Mouse (Mus musculus): ENCODE measurements around the gene Dab1. TPM values are rescaled to one million over a fixed set of nuclear protein-coding genes. Genes with fewer than 3 reads are reported as not detected.
A peak's percentile ranks its signal among the peaks of the same experiment; 100 is the strongest.

Gene Dab1
- polyA plus RNA-seq, 1 experiment from 2014 or later = 106 TPM

DNA sequence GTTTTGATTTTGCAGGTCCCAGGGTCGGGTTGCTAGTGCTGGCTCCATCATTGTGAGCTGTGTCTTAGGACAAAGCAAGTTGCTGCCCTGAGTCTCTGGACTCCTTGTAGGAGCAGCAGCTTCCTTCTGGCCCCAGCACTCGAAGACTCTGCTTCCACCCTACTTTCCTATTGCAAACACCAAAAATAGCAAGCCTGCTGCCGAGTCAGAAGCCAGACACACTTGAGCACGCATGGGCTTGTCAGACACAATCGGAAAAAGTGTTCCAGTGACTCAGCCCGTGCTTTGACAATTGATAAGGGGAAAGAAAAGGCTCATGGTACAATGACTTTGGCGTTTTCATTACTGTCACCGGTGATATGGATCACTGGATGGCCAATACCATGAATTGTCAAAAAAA is 1110.0 kb downstream of the Dab1 start:
- ATAC-seq (no peak), DNase-seq (ENCODE audit: low spot score) (no peak)
- H3K36me3 ChIP-seq (ENCODE audit: control insufficient read depth, insufficient read depth, low read length) = peaks cover 9% of the 10 kb centered on the region; the same call in 1 of the 2 replicates
- H3K27me3 ChIP-seq (replicated peaks; ENCODE audit: control insufficient read depth, insufficient read depth, low read length) = no peaks in the 10 kb centered on the region
- H3K9ac ChIP-seq (ENCODE audit: low read length) = no peak overlapping the region
- no peak overlapping the region for H3K27ac ChIP-seq (ENCODE audit: low read depth, low read length)
- no peak overlapping the region for H3K4me3 ChIP-seq (ENCODE audit: low read depth, low read length)
- WGBS = 84% methylated on average over 8 of the region's 8 CpGs
- H3K9me3 ChIP-seq (replicated peaks; ENCODE audit: control insufficient read depth, low read length) = no peaks in the 10 kb centered on the region
- no peak overlapping the region for H3K4me2 ChIP-seq (ENCODE audit: low read length)
- H3K4me1 ChIP-seq (ENCODE audit: control insufficient read depth, insufficient read depth, low read length) = peaks cover 3% of the 10 kb centered on the region

DNA sequence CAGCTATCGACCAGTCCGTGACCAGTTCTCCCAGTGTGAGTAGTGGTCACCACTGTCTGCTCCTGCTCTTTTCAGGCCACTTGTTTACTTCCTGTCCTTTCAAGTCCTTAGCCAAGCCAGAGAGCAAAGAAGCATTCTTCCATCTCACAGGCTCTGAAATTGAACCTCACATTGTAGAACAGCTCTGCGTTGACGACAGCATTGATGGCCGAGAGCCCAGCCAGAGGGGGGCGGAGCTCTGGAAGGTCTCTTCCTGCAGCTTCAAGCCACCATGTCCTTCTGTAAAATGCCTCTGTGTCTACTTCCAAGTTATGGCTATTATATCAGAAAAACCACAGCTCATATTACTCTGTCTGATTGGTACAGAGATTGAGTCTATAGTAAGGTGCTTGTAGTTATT is 1127.3 kb downstream of the Dab1 start:
- no peak for ATAC-seq
- H3K9me3 ChIP-seq (replicated peaks; ENCODE audit: control insufficient read depth, low read length) = no peaks in the 10 kb centered on the region

DNA sequence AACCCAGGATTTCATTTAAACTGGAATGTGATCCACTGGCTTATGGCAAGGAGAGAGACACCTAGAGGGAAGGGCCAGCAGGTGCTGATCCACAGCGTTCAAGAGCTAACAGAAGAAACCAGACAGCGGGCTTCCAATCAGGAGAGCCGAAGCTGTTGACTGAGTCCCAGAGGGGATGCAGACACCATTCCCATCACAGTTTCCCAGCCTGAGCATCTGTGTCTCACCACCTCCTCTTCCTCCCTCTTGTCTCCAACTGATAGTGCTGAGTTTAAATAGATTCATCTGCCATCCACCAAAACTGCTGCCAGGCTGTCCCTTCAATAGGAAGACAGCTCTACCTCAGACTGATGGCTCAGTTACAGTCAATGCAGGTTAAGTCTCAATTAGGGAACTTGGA is 1134.9 kb downstream of the Dab1 start:
- no peaks in the 10 kb centered on the region for H3K9me3 ChIP-seq (replicated peaks; ENCODE audit: control insufficient read depth, low read length)
- no peaks in the 10 kb centered on the region for H3K36me3 ChIP-seq (ENCODE audit: control insufficient read depth, insufficient read depth, low read length)
- WGBS = 69% methylated on average over 3 of the region's 3 CpGs
- H3K27ac ChIP-seq (ENCODE audit: low read depth, low read length) = no peak overlapping the region
- H3K4me2 ChIP-seq (ENCODE audit: low read length) = no peak overlapping the region
- ATAC-seq (no peak), DNase-seq (ENCODE audit: low spot score) (no peak)
- H3K9ac ChIP-seq (ENCODE audit: low read length) = no peak overlapping the region
- no peaks in the 10 kb centered on the region for H3K4me1 ChIP-seq (ENCODE audit: control insufficient read depth, insufficient read depth, low read length)
- no peak overlapping the region for H3K4me3 ChIP-seq (ENCODE audit: low read depth, low read length)
- no peaks in the 10 kb centered on the region for H3K27me3 ChIP-seq (replicated peaks; ENCODE audit: control insufficient read depth, insufficient read depth, low read length)

More for the DNA sequence above, 1127.3 kb downstream of the Dab1 start:
- no peak overlapping the region for H3K9ac ChIP-seq (ENCODE audit: low read length)
- H3K27me3 ChIP-seq (replicated peaks; ENCODE audit: control insufficient read depth, insufficient read depth, low read length) = no peaks in the 10 kb centered on the region
- no peak overlapping the region for H3K27ac ChIP-seq (ENCODE audit: low read depth, low read length)
- H3K36me3 ChIP-seq (ENCODE audit: control insufficient read depth, insufficient read depth, low read length) = no peaks in the 10 kb centered on the region
- 0 out of 2 replicates have a peak, but pooled peaks cover 2% of the 10 kb centered on the region for H3K4me1 ChIP-seq (ENCODE audit: control insufficient read depth, insufficient read depth, low read length)
- DNase-seq (ENCODE audit: low spot score) = peak; percentile 32
- H3K4me2 ChIP-seq (ENCODE audit: low read length) = no peak overlapping the region
- WGBS = 52% methylated on average over 6 of the region's 6 CpGs
- H3K4me3 ChIP-seq (ENCODE audit: low read depth, low read length) = no peak overlapping the region

DNA sequence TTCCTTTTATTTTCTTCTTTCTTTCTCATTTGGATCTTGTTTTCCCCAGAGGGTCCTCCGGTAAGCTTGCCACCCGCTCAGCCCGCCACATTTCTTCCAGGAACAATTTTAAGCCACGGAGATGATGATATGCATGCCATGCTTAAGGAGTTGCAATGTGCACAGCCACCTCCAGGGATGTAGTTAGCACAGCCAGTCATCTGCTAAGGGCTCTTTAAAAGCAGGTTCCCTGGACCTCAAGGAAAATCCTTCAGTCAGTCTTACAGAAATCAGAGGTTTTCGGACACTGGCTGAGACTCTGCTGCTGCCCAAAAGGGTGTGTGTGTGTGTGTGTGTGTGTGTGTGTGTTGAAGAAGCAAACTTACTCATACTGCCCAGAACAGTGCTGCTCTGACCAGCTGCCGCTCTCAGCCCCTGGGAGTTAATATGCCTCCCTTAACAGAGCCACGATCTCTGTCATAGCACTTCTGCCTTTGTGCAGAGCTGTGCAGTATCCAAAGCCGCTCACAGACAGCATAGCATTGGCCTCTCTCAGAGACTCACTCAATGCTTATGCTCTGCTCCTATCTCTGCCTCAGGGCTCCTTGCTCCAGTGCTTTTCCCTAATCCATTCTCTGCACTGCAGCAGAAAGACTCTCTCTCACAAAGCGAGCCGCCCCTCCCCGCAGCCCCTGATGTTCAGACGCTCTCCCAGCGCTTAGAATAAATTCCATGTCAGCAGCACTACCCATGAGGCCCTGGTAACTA is 1141.9 kb downstream of the Dab1 start:
- H3K27ac ChIP-seq (ENCODE audit: low read depth, low read length) = no peak overlapping the region
- peak; percentile 65; the same call in 1 of the 2 replicates for ATAC-seq
- H3K9me3 ChIP-seq (replicated peaks; ENCODE audit: control insufficient read depth, low read length) = no peaks in the 10 kb centered on the region
- peak; percentile 44 for DNase-seq (ENCODE audit: low spot score)
- no peak overlapping the region for H3K4me3 ChIP-seq (ENCODE audit: low read depth, low read length)
- H3K27me3 ChIP-seq (replicated peaks; ENCODE audit: control insufficient read depth, insufficient read depth, low read length) = no peaks in the 10 kb centered on the region
- no peaks in the 10 kb centered on the region for H3K4me1 ChIP-seq (ENCODE audit: control insufficient read depth, insufficient read depth, low read length)
- H3K9ac ChIP-seq (ENCODE audit: low read length) = peak overlapping the region; percentile 2; the same call in 1 of the 2 replicates
- no peak overlapping the region for H3K4me2 ChIP-seq (ENCODE audit: low read length)
- no peaks in the 10 kb centered on the region for H3K36me3 ChIP-seq (ENCODE audit: control insufficient read depth, insufficient read depth, low read length)
- 45% methylated on average over 13 of the region's 13 CpGs for WGBS

DNA sequence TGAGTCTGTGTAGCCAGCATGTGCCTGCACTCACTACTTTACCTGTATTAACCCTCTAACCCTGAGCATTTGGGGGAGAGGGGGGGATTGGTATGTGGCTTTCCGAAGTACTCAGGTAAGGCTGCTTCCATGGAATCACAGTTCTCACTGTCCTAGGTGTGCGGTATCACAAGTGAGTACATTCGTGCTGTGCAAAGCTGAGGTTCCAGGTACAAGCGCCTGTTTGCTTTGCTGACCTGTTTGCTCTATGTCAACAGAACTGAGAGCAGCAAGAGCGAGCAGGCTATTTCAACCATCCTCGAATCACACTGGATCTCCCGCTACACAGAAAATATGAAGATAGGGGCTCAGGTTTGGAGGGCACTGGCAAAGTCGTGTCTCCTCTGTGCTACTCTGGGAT is 1146.9 kb downstream of the Dab1 start, which contains the start of gene C8b:
TSS of gene C8b (plus strand) at position 253 of the 400 bp plus-strand sequence.
- no peak within 1 kb of the TSS for H3K9ac ChIP-seq (ENCODE audit: low read length)
- WGBS = 97% methylated on average over 8 of the region's 8 CpGs
- no peak for DNase-seq (ENCODE audit: low spot score)
- H3K4me2 ChIP-seq (ENCODE audit: low read length) = no peak within 1 kb of the TSS
- H3K27ac ChIP-seq (ENCODE audit: low read depth, low read length) = no peak within 1 kb of the TSS
- no peak within 1 kb of the TSS for H3K4me3 ChIP-seq (ENCODE audit: low read depth, low read length)
- H3K4me1 ChIP-seq (ENCODE audit: control insufficient read depth, insufficient read depth, low read length) = peaks cover 15% of the 10 kb centered on the region
- no peaks in the 10 kb centered on the region for H3K9me3 ChIP-seq (replicated peaks; ENCODE audit: control insufficient read depth, low read length)
- H3K36me3 ChIP-seq (ENCODE audit: control insufficient read depth, insufficient read depth, low read length) = no peaks in the 10 kb centered on the region
- H3K27me3 ChIP-seq (replicated peaks; ENCODE audit: control insufficient read depth, insufficient read depth, low read length) = no peaks in the 10 kb centered on the region
- ATAC-seq = no peak

DNA sequence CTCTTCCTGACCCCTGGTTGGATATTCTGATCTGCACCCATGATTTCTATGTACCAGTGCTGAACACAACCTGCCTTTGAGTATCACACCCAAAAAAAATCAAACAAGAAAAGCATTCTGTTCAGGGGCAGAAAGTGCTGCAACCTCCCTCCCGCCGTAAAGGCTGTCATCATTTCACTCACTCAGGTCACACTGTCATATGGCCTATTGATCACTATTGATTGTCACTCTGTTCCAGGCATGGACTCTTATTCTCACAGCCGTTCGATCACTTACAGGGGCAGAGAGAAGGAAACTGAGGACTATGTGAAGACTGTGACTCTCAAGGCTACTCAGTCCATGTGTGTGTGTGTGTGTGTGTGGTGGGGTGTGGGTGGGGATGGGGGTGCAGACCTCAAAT is 1149.0 kb downstream of the Dab1 start:
- Histone ChIP-seq H3K27ac (ENCODE audit: low read depth, low read length) (no peak overlapping the region), H3K4me2 (ENCODE audit: low read length) (no peak overlapping the region), H3K36me3 (ENCODE audit: control insufficient read depth, insufficient read depth, low read length) (no peaks in the 10 kb centered on the region), H3K4me3 (ENCODE audit: low read depth, low read length) (no peak overlapping the region), H3K9me3 (replicated peaks; ENCODE audit: control insufficient read depth, low read length) (no peaks in the 10 kb centered on the region), H3K4me1 (ENCODE audit: control insufficient read depth, insufficient read depth, low read length) (peaks cover 15% of the 10 kb centered on the region), H3K9ac (ENCODE audit: low read length) (no peak overlapping the region), H3K27me3 (replicated peaks; ENCODE audit: control insufficient read depth, insufficient read depth, low read length) (no peaks in the 10 kb centered on the region)
- ATAC-seq (no peak), DNase-seq (ENCODE audit: low spot score) (no peak)
- WGBS = 86% methylated on average over 4 of the region's 4 CpGs

DNA sequence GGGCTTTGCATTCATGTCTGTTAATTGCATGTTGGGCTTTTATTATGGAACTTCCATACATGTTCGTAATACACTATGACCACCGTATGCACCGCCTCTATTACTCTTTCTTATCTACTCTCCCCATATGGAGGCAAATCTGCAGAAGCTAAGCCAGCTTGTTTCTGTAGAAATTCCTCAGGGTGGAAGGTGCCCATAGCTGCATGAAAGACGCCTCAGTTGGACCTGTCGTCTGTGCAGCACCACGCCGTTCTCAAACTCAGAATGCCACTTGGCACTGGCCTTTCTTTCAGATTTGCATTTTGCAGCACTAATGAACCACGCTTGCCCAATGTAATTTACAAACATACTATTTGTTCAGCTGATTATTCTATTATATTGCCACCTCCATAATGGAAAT is 1150.4 kb downstream of the Dab1 start:
- peak; percentile 52; the same call in 1 of the 2 replicates for ATAC-seq
- no peaks in the 10 kb centered on the region for H3K36me3 ChIP-seq (ENCODE audit: control insufficient read depth, insufficient read depth, low read length)
- no peak overlapping the region for H3K4me2 ChIP-seq (ENCODE audit: low read length)
- H3K9me3 ChIP-seq (replicated peaks; ENCODE audit: control insufficient read depth, low read length) = no peaks in the 10 kb centered on the region
- H3K4me3 ChIP-seq (ENCODE audit: low read depth, low read length) = no peak overlapping the region
- no peak overlapping the region for H3K27ac ChIP-seq (ENCODE audit: low read depth, low read length)
- DNase-seq (ENCODE audit: low spot score) = peak; percentile 49
- no peak overlapping the region for H3K9ac ChIP-seq (ENCODE audit: low read length)
- 44% methylated on average over 8 of the region's 8 CpGs for WGBS
- H3K27me3 ChIP-seq (replicated peaks; ENCODE audit: control insufficient read depth, insufficient read depth, low read length) = no peaks in the 10 kb centered on the region
- H3K4me1 ChIP-seq (ENCODE audit: control insufficient read depth, insufficient read depth, low read length) = peaks cover 15% of the 10 kb centered on the region

DNA sequence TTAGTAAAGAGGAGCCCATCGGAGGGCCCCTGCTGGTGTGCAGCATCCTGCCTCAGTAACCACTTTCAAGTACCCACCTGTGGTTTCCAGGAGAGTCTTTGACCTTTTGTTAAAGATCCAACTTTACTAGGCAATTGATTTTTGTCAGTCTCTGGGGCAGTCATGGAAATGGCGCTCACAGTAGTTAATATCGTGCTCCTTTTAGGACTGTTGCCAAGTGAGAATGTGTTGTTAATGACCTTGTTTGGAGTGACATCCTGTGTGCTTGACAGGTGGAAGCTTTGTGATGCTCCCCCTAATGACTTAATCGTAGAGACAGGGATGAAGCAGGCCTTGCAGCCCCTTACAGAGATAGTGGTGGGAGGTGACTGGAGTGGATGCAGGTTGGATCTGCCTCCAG is 1151.2 kb downstream of the Dab1 start:
- DNase-seq (ENCODE audit: low spot score) (peak; percentile 33), ATAC-seq (no peak)
- Histone ChIP-seq H3K9ac (ENCODE audit: low read length) (no peak overlapping the region), H3K4me1 (ENCODE audit: control insufficient read depth, insufficient read depth, low read length) (peaks cover 15% of the 10 kb centered on the region), H3K36me3 (ENCODE audit: control insufficient read depth, insufficient read depth, low read length) (no peaks in the 10 kb centered on the region), H3K9me3 (replicated peaks; ENCODE audit: control insufficient read depth, low read length) (no peaks in the 10 kb centered on the region), H3K4me2 (ENCODE audit: low read length) (no peak overlapping the region), H3K27me3 (replicated peaks; ENCODE audit: control insufficient read depth, insufficient read depth, low read length) (no peaks in the 10 kb centered on the region), H3K27ac (ENCODE audit: low read depth, low read length) (no peak overlapping the region), H3K4me3 (ENCODE audit: low read depth, low read length) (no peak overlapping the region)
- WGBS = 32% methylated on average over 4 of the region's 4 CpGs

DNA sequence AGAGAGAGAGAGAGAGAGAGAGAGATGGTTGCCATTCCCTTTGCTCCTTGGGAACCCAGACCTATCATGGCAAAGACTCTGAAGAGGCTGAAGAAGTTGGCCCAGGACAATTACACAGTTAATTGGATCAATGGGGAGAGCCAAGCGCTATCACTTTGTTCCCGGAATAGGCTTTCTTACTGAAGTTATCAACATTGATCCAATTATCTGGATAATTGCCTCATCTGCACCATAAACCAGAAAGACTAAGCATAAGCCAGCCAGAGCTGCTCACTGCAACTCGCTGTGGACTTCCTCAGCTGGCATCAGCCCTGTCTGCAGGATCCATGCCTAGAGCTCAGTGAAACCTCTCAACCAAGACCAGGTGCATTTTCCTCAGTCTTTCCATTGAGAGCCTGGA is 1156.4 kb downstream of the Dab1 start:
- no peak overlapping the region for H3K4me2 ChIP-seq (ENCODE audit: low read length)
- DNase-seq (ENCODE audit: low spot score) (no peak), ATAC-seq (no peak)
- no peaks in the 10 kb centered on the region for H3K36me3 ChIP-seq (ENCODE audit: control insufficient read depth, insufficient read depth, low read length)
- H3K9ac ChIP-seq (ENCODE audit: low read length) = no peak overlapping the region
- H3K4me1 ChIP-seq (ENCODE audit: control insufficient read depth, insufficient read depth, low read length) = peaks cover under 1% of the 10 kb centered on the region; the same call in 1 of the 2 replicates
- WGBS = 30% methylated on average over 3 of the region's 3 CpGs
- H3K4me3 ChIP-seq (ENCODE audit: low read depth, low read length) = no peak overlapping the region
- H3K27ac ChIP-seq (ENCODE audit: low read depth, low read length) = no peak overlapping the region
- H3K27me3 ChIP-seq (replicated peaks; ENCODE audit: control insufficient read depth, insufficient read depth, low read length) = no peaks in the 10 kb centered on the region
- H3K9me3 ChIP-seq (replicated peaks; ENCODE audit: control insufficient read depth, low read length) = no peaks in the 10 kb centered on the region
